In genomic region chr17:88441001-88441431, GRCm38 (mm10) we compare ENCODE assay signal across 8 mouse cellular contexts. TPM values are rescaled to one million over a fixed set of nuclear protein-coding genes. Genes with fewer than 3 reads are reported as not detected.
DNase-seq lines count a peak whose midpoint lies in the region; ATAC-seq and TF ChIP-seq lines count a peak whose summit lies in the region.

No protein-coding gene starts in this region.

- DNase-seq in kidney, postnatal 0 days (ENCODE audit: low spot score), result peak; percentile 49
- no peak for DNase-seq in kidney, adult 18-20 months
- no peak for DNase-seq in MEL (ENCODE audit: low read depth, low spot score)
- DNase-seq in right cerebral cortex, postnatal 25 days, result no peak

- TF ChIP-seq CTCF in kidney, postnatal 0 days (IDR thresholded peaks at IDR 0.05; ENCODE audit: low read depth), result no peak
- TF ChIP-seq CTCF in MEL (IDR thresholded peaks at IDR 0.05 in 2 of 3, conservative IDR thresholded peaks at IDR 0.05 in 1 of 3; ENCODE audit: control insufficient read depth in 1 of 3, insufficient read depth in 1 of 3, low read depth in 2 of 3, low read length in 3 of 3, poor library complexity in 1 of 3, severe bottlenecking in 1 of 3), result no peak
- no peak for TF ChIP-seq CTCF in intestine, postnatal 0 days (IDR thresholded peaks at IDR 0.05; ENCODE audit: low read depth)

- WGBS in kidney, postnatal 0 days, result under 1% methylated on average over 55 of the region's 55 CpGs
- WGBS in embryonic facial prominence, embryonic 13.5 days, result 0% methylated on average over 53 of the region's 55 CpGs
- WGBS in intestine, postnatal 0 days, result under 1% methylated on average over 47 of the region's 55 CpGs
- 0% methylated on average over 48 of the region's 55 CpGs for WGBS in midbrain, embryonic 16.5 days

- peak overlapping the region; percentile 92 for H3K9ac ChIP-seq in kidney, postnatal 0 days (ENCODE audit: low read depth, low read length)
- H3K9ac ChIP-seq in MEL (ENCODE audit: control insufficient read depth, low read depth, low read length, poor library complexity, severe bottlenecking), result peak overlapping the region; percentile 88
- peak overlapping the region; percentile 92 for H3K9ac ChIP-seq in embryonic facial prominence, embryonic 13.5 days
- H3K9ac ChIP-seq in intestine, postnatal 0 days (ENCODE audit: low read depth, low read length), result peak overlapping the region; percentile 92
- H3K9ac ChIP-seq in midbrain, embryonic 16.5 days (ENCODE audit: low read depth, low read length), result peak overlapping the region; percentile 83

- TF ChIP-seq RAD21 in MEL (IDR thresholded peaks at IDR 0.05; ENCODE audit: low read depth, low read length), result no peak

- peak overlapping the region; percentile 96 for H3K4me3 ChIP-seq in kidney, postnatal 0 days (replicated peaks; ENCODE audit: low read depth, low read length)
- peak overlapping the region; percentile 73 to 99 for H3K4me3 ChIP-seq in MEL (ENCODE audit: control insufficient read depth in 1 of 2, insufficient read depth in 1 of 2, low read depth in 2 of 2, low read length in 2 of 2)
- H3K4me3 ChIP-seq in embryonic facial prominence, embryonic 13.5 days, result peak overlapping the region; percentile 88
- peak overlapping the region; percentile 96 for H3K4me3 ChIP-seq in intestine, postnatal 0 days (ENCODE audit: low read depth, low read length)
- H3K4me3 ChIP-seq in midbrain, embryonic 16.5 days (ENCODE audit: low read depth, low read length), result peak overlapping the region; percentile 96

- peak; percentile 48 for ATAC-seq in kidney, postnatal 0 days (replicated peaks; ENCODE audit: low FRiP score, low read depth)
- ATAC-seq in embryonic facial prominence, embryonic 13.5 days (ENCODE audit: insufficient number of reproducible peaks, insufficient read depth, low FRiP score, low TSS enrichment, low read depth), result peak; percentile 50
- ATAC-seq in intestine, postnatal 0 days, result peak; percentile 17
- peak; percentile 66 for ATAC-seq in midbrain, embryonic 16.5 days
- ATAC-seq in inflammation-experienced regulatory T-cells, adult 6 months, result no peak

- H3K36me3 ChIP-seq in kidney, postnatal 0 days (ENCODE audit: insufficient read depth, low read length), result no peaks in the 10 kb centered on the region
- peaks cover 2 to 40% of the 10 kb centered on the region in 2 experiments for H3K36me3 ChIP-seq in MEL (ENCODE audit: control insufficient read depth in 1 of 2, insufficient read depth in 2 of 2, low read length in 2 of 2)
- no peaks in the 10 kb centered on the region for H3K36me3 ChIP-seq in embryonic facial prominence, embryonic 13.5 days
- H3K36me3 ChIP-seq in intestine, postnatal 0 days (ENCODE audit: control insufficient read depth, insufficient read depth), result no peaks in the 10 kb centered on the region
- H3K36me3 ChIP-seq in midbrain, embryonic 16.5 days (ENCODE audit: control insufficient read depth, insufficient read depth, low read length), result no peaks in the 10 kb centered on the region

- TF ChIP-seq EP300 in MEL (IDR thresholded peaks at IDR 0.05; ENCODE audit: low read depth in 1 of 2, low read length in 2 of 2), result no peak

- no peaks in the 10 kb centered on the region for H3K9me3 ChIP-seq in kidney, postnatal 0 days (replicated peaks; ENCODE audit: low read length)
- H3K9me3 ChIP-seq in MEL (replicated peaks; ENCODE audit: insufficient read depth, low read length), result no peaks in the 10 kb centered on the region
- no peaks in the 10 kb centered on the region for H3K9me3 ChIP-seq in embryonic facial prominence, embryonic 13.5 days
- H3K9me3 ChIP-seq in intestine, postnatal 0 days (ENCODE audit: control insufficient read depth), result no peaks in the 10 kb centered on the region
- H3K9me3 ChIP-seq in midbrain, embryonic 16.5 days (replicated peaks; ENCODE audit: control insufficient read depth, low read length, poor library complexity, severe bottlenecking), result no peaks in the 10 kb centered on the region

- no peak for TF ChIP-seq POLR2A in MEL (IDR thresholded peaks at IDR 0.05; ENCODE audit: control insufficient read depth in 1 of 2, insufficient read depth in 1 of 2, low read depth in 1 of 2, low read length in 2 of 2, poor library complexity in 1 of 2)

- H3K4me1 ChIP-seq in kidney, postnatal 0 days (replicated peaks; ENCODE audit: insufficient read depth, low read length), result no peaks in the 10 kb centered on the region
- H3K4me1 ChIP-seq in MEL (ENCODE audit: control insufficient read depth in 1 of 2, insufficient read depth in 2 of 2, low read length in 2 of 2), result peaks cover 19 to 23% of the 10 kb centered on the region in 2 experiments
- 0 out of 2 replicates have a peak, but pooled peaks cover 6% of the 10 kb centered on the region for H3K4me1 ChIP-seq in embryonic facial prominence, embryonic 13.5 days
- H3K4me1 ChIP-seq in intestine, postnatal 0 days (replicated peaks; ENCODE audit: control insufficient read depth, insufficient read depth, low read length), result no peaks in the 10 kb centered on the region
- peaks cover 4% of the 10 kb centered on the region; the same call in 1 of the 2 replicates for H3K4me1 ChIP-seq in midbrain, embryonic 16.5 days (ENCODE audit: control insufficient read depth, insufficient read depth, low read length)

- peak overlapping the region; percentile 89 for H3K27ac ChIP-seq in kidney, postnatal 0 days
- H3K27ac ChIP-seq in MEL (ENCODE audit: control insufficient read depth, low read depth, low read length), result peak overlapping the region; percentile 100
- H3K27ac ChIP-seq in embryonic facial prominence, embryonic 13.5 days, result peak overlapping the region; percentile 84
- peak overlapping the region; percentile 95 for H3K27ac ChIP-seq in intestine, postnatal 0 days (ENCODE audit: low read depth, low read length)
- H3K27ac ChIP-seq in midbrain, embryonic 16.5 days (ENCODE audit: low read length), result peak overlapping the region; percentile 88

- H3K4me2 ChIP-seq in kidney, postnatal 0 days (ENCODE audit: low read length), result peak overlapping the region; percentile 81
- peak overlapping the region; percentile 75 for H3K4me2 ChIP-seq in embryonic facial prominence, embryonic 13.5 days
- H3K4me2 ChIP-seq in intestine, postnatal 0 days (replicated peaks; ENCODE audit: low read depth), result peak overlapping the region; percentile 82
- H3K4me2 ChIP-seq in midbrain, embryonic 16.5 days (ENCODE audit: low read length), result peak overlapping the region; percentile 84

- peaks cover 44% of the 10 kb centered on the region for H3K79me2 ChIP-seq in MEL (ENCODE audit: control insufficient read depth, insufficient read depth, low read length, poor library complexity)

- no peaks in the 10 kb centered on the region for H3K27me3 ChIP-seq in kidney, postnatal 0 days (ENCODE audit: insufficient read depth, low read length)
- no peaks in the 10 kb centered on the region for H3K27me3 ChIP-seq in MEL (ENCODE audit: control insufficient read depth in 1 of 2, insufficient read depth in 2 of 2, low read length in 2 of 2)
- no peaks in the 10 kb centered on the region for H3K27me3 ChIP-seq in embryonic facial prominence, embryonic 13.5 days
- no peaks in the 10 kb centered on the region for H3K27me3 ChIP-seq in intestine, postnatal 0 days (replicated peaks; ENCODE audit: control insufficient read depth, insufficient read depth, low read length)
- no peaks in the 10 kb centered on the region; the same call in 1 of the 2 replicates for H3K27me3 ChIP-seq in midbrain, embryonic 16.5 days (ENCODE audit: control insufficient read depth, insufficient read depth, low read depth, low read length)

TF ChIP-seq in MEL, 35 proteins besides CTCF, POLR2A, EP300 and RAD21:
- no peak for TF ChIP-seq ZNF384 (IDR thresholded peaks at IDR 0.05; ENCODE audit: low read depth, low read length)
- TF ChIP-seq HCFC1 (IDR thresholded peaks at IDR 0.05; ENCODE audit: low read depth, low read length), result no peak
- TF ChIP-seq GABPA (IDR thresholded peaks at IDR 0.05; ENCODE audit: low read depth, low read length), result no peak
- TF ChIP-seq MAZ (IDR thresholded peaks at IDR 0.05; ENCODE audit: low read depth, low read length), result peak; percentile 53

RNA-seq across cellular contexts. Expression of gene Foxn2, which starts 0.5 kb away (rescaled TPM):
- 9.8 and 9.9 TPM in 2 replicates for polyA plus RNA-seq in kidney, postnatal 0 days (2015; fragmentation: Nextera tagmentation; extraction: Ambion mirVana)
- total RNA-seq in MEL (2012; rRNA removed), result 20.9 and 21.7 TPM in 2 replicates
- 100 to 1,000 TPM in 1 of 2 experiments, 10 to 100 TPM in 1; 20.0 to 133 TPM for polyA plus RNA-seq in MEL (2012; ENCODE audit: insufficient read depth in 1 of 2, insufficient read length in 2 of 2, low read depth in 1 of 2, low replicate concordance in 2 of 2, missing spikeins in 1 of 2)
- polyA plus RNA-seq in embryonic facial prominence, embryonic 13.5 days (2015; fragmentation: Nextera tagmentation; extraction: Ambion mirVana), result 14.4 and 15.4 TPM in 2 replicates
- 11.4 and 13.5 TPM in 2 replicates for polyA plus RNA-seq in intestine, postnatal 0 days (2015; fragmentation: Nextera tagmentation; extraction: Ambion mirVana)
- polyA plus RNA-seq in midbrain, embryonic 16.5 days (2015; fragmentation: Nextera tagmentation; extraction: Ambion mirVana), result 7.6 and 8.5 TPM in 2 replicates
- polyA plus RNA-seq in inflammation-experienced regulatory T-cells, adult 6 months (2017; shearing (Covaris generic)), result 10 to 100 TPM; 36.0 to 43.5 (median 43.0) TPM
